Mouse (Mus musculus) duodenum, adult 2 months (tissue): ENCODE measurements around the gene Tmem95. TPM values are rescaled to one million over a fixed set of nuclear protein-coding genes. Genes with fewer than 3 reads are reported as not detected.

Source experiments
- polyA plus RNA-seq: library from polyadenylated mRNA; depleted of rRNA; stranded (reverse); fragments of >200 nt; gene quantifications from 2 replicates; pipeline ENCODE4 v1.2.3, GENCODE M21; 2012; ENCODE audit warnings: low replicate concordance; rRNA removed

Tmem95 gene
- not detected in 2 replicates for polyA plus RNA-seq

GRCm38 (mm10) chr11:69877878-69878277, at the start of gene Tmem95:
Tmem95 (minus strand) TSS chr11:69878018.

GRCm38 (mm10) chr11:69921114-69922011, 43.5 kb upstream of the Tmem95 start, which contains the start of gene Eif5a:
Eif5a (minus strand) TSS chr11:69921958.

GRCm38 (mm10) chr11:69913554-69914371, 35.9 kb upstream of the Tmem95 start, which contains the start of gene Gps2:
Gps2 (plus strand) TSS chr11:69913888.

DNA sequence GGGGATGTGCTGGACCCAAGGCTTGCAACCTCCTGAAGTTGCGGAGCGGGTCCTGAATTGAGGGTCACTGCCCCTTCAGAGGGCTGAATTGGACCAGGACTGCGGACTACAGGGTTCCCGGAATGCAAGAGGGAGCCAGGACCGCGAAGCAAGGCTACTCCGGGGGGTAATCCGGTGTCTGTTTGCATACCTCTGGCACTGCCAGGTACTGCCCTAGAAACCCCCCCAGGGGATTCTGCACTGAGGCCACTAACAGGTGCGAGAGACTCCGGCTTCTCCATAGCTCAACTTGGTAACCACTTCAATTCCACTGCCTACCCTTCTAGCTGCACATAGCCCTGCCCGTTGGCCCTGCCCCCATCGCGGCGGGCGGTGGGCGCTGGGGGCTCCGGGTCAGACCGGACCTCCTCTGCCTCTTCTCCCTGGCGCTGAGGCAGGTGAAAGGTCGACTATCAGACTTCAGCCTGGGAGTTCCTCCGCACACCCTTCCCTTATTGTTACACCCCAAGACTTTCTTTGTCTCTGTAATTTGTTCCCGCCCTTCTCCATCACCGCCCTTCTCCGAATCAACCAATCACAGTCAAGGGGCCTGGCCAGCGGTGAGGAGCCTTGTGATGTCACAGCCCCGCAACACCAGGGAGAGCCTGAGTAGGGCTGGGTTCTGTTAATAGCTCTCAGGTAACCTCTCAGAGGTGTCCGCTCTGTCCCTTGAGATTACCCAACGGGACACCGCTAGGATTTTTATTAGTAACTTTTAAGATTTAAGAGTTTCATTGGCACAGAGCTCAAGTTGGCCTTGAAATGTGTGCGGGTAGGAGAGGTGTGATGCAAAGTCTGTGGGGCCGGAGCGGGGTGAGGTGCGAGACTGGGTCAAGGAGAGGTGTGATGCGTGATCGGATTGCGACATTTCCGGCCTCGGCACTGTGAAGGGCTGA, 22.9 kb upstream of the Tmem95 start, which contains the start of the genes 2810408A11Rik and Neurl4:
2810408A11Rik (minus strand) TSS at position 517 of the 935 bp plus-strand sequence.
Neurl4 (plus strand) TSS at position 602 of the 935 bp plus-strand sequence.

GRCm38 (mm10) chr11:69895291-69895690, 17.5 kb upstream of the Tmem95 start, which contains the start of gene Acap1:
Acap1 (minus strand) TSS chr11:69895539.

GRCm38 (mm10) chr11:69880853-69881603, 3.2 kb upstream of the Tmem95 start, which contains the start of gene Kctd11:
Kctd11 (minus strand) TSS chr11:69881406.

GRCm38 (mm10) chr11:69858113-69858998, 19.5 kb downstream of the Tmem95 start, which contains the start of gene Tnk1:
Tnk1 (minus strand) TSS chr11:69858730.

DNA sequence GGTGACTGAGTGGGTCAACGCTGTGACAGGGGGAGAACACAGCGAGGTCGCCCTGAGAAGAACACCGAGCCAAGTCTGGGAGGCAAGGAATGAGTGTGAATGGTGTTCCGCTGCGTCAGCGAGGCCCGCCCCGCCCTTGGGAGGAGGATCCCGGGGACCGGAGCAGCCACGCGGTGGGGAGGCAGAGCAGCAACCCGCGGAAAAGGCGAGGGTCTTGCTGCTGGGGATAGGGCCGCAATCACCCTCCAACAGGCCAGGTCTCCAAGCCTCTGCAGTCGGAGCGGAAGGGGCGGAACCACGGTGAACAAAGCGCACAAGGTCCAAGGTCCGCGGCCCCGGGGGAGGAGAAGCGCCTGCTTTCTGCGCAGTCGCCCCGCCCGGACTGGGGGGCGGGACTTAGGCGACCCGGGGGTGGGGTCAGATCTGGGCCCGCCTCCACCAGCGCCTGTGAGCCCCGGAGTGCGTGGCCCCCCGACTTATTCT, 31.6 kb downstream of the Tmem95 start, which contains the start of gene Plscr3:
Plscr3 (plus strand) TSS at position 179 of the 483 bp plus-strand sequence.

DNA sequence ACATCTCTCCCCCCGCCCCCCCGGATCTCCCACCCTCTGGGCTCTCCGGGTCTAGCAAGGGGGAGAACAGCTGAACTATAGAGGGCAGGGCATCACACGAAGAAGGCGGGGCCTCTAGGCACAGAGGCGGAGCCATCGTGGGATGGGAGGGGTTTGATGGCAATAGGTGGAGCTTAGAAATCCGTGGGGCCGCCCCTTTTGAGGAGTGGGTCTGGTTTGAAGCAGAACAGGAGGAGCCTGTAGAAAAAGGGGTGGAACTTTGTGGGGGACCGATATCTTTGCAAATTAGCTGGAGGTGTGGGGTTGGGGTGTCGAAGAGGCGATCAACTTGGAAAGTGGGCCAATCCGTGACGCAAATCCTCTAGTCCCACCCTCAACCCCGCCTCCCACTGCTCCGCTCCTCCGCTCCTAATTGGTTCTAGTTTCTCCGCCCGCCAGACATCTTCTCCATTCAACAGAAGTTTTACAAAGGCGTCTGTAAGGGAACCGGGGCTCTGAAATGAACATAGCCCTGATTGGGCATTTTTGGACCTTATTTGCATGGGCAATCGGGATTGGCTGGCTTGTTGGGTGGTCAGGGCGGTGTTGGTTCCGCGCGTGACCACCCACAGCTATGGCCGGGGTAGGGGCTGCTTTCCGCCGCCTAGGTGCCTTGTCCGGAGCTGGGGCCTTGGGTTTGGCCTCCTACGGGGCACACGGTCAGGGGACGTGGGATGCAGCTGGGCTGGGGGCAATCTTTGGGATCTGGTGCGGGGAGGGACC, 39.7 kb downstream of the Tmem95 start, which contains the start of gene Tmem256:
Tmem256 (plus strand) TSS at position 563 of the 762 bp plus-strand sequence.

GRCm38 (mm10) chr11:69837604-69837951, 40.2 kb downstream of the Tmem95 start, which contains the start of gene Nlgn2:
Nlgn2 (minus strand) TSS chr11:69837784.

Other genes starting within 250 kb of the Tmem95 start
- gene Fxr2, start 245.0 kb downstream of the Tmem95 start, polyA plus RNA-seq, result 37.9 and 40.8 TPM in 2 replicates
- 0.26 TPM in 1 of 2 replicates, not detected in the other for gene Sox15, start 222.7 kb downstream of the Tmem95 start, polyA plus RNA-seq
- 184 and 214 TPM in 2 replicates for gene Mpdu1, start 215.4 kb downstream of the Tmem95 start, polyA plus RNA-seq
- gene Cd68, start 211.9 kb downstream of the Tmem95 start, polyA plus RNA-seq, result 20.5 and 25.2 TPM in 2 replicates
- gene Eif4a1, start 205.6 kb downstream of the Tmem95 start, polyA plus RNA-seq, result 71.8 and 97.2 TPM in 2 replicates
- gene Senp3, start 195.9 kb downstream of the Tmem95 start, polyA plus RNA-seq, result 15.6 and 17.3 TPM in 2 replicates
- gene Tnfsf13, start 192.2 kb downstream of the Tmem95 start, polyA plus RNA-seq, result 11.1 and 13.6 TPM in 2 replicates
- 17.8 and 19.2 TPM in 2 replicates for gene Tnfsf12, start 182.2 kb downstream of the Tmem95 start, polyA plus RNA-seq
- 3.7 and 4.7 TPM in 2 replicates for gene Tnfsfm13, start 181.9 kb downstream of the Tmem95 start, polyA plus RNA-seq
- gene Polr2a, start 119.4 kb downstream of the Tmem95 start, polyA plus RNA-seq, result 22.0 and 29.9 TPM in 2 replicates
- gene Slc35g3, start 116.0 kb downstream of the Tmem95 start, polyA plus RNA-seq, result 0.13 TPM in 1 of 2 replicates, not detected in the other
- 7.0 and 19.2 TPM in 2 replicates for gene Zbtb4, start 112.1 kb downstream of the Tmem95 start, polyA plus RNA-seq
- 3.8 and 6.8 TPM in 2 replicates for gene Chrnb1, start 82.1 kb downstream of the Tmem95 start, polyA plus RNA-seq
- gene Fgf11, start 76.2 kb downstream of the Tmem95 start, polyA plus RNA-seq, result 2.7 and 6.1 TPM in 2 replicates
- gene Tmem102, start 72.4 kb downstream of the Tmem95 start, polyA plus RNA-seq, result 44.7 and 80.5 TPM in 2 replicates
- gene Gm39566, start 62.7 kb downstream of the Tmem95 start, polyA plus RNA-seq, result not detected in 2 replicates
- gene Spem2, start 59.6 kb downstream of the Tmem95 start, polyA plus RNA-seq, result not detected in 2 replicates
- 0.09 and 0.13 TPM in 2 replicates for gene Spem1, start 55.8 kb downstream of the Tmem95 start, polyA plus RNA-seq
- 6.9 and 15.5 TPM in 2 replicates for gene Nlgn2, start 40.2 kb downstream of the Tmem95 start, polyA plus RNA-seq
- 102 and 130 TPM in 2 replicates for gene Tmem256, start 39.5 kb downstream of the Tmem95 start, polyA plus RNA-seq
- gene Plscr3, start 31.6 kb downstream of the Tmem95 start, polyA plus RNA-seq, result 39.3 and 58.9 TPM in 2 replicates
- gene Tnk1, start 19.3 kb downstream of the Tmem95 start, polyA plus RNA-seq, result 34.8 and 47.5 TPM in 2 replicates
- gene Kctd11, start 3.4 kb upstream of the Tmem95 start, polyA plus RNA-seq, result 2.0 and 2.3 TPM in 2 replicates
- 7.4 and 13.8 TPM in 2 replicates for gene Acap1, start 17.5 kb upstream of the Tmem95 start, polyA plus RNA-seq
- 2.1 and 3.0 TPM in 2 replicates for gene 2810408A11Rik, start 23.0 kb upstream of the Tmem95 start, polyA plus RNA-seq
- gene Neurl4, start 23.1 kb upstream of the Tmem95 start, polyA plus RNA-seq, result 20.1 and 23.0 TPM in 2 replicates
- 106 and 110 TPM in 2 replicates for gene Gps2, start 35.9 kb upstream of the Tmem95 start, polyA plus RNA-seq
- gene Eif5a, start 43.9 kb upstream of the Tmem95 start, polyA plus RNA-seq, result 196 and 222 TPM in 2 replicates
- gene Ybx2, start 57.8 kb upstream of the Tmem95 start, polyA plus RNA-seq, result 10.8 and 28.6 TPM in 2 replicates
- gene Slc2a4, start 70.2 kb upstream of the Tmem95 start, polyA plus RNA-seq, result 15.5 and 23.7 TPM in 2 replicates
- 294 and 1,474 TPM in 2 replicates for gene Cldn7, start 86.8 kb upstream of the Tmem95 start, polyA plus RNA-seq
- gene Ctdnep1, start 103.1 kb upstream of the Tmem95 start, polyA plus RNA-seq, result 85.4 and 132 TPM in 2 replicates
- 38.1 and 39.2 TPM in 2 replicates for gene Elp5, start 104.5 kb upstream of the Tmem95 start, polyA plus RNA-seq
- 200 and 478 TPM in 2 replicates for gene Gabarap, start 113.1 kb upstream of the Tmem95 start, polyA plus RNA-seq
- 8.8 and 9.4 TPM in 2 replicates for gene Phf23, start 117.8 kb upstream of the Tmem95 start, polyA plus RNA-seq
- 5.5 and 7.4 TPM in 2 replicates for gene Dvl2, start 122.6 kb upstream of the Tmem95 start, polyA plus RNA-seq
- 124 and 125 TPM in 2 replicates for gene Acadvl, start 137.4 kb upstream of the Tmem95 start, polyA plus RNA-seq
- 5.2 and 5.7 TPM in 2 replicates for gene Dlg4, start 138.9 kb upstream of the Tmem95 start, polyA plus RNA-seq
- 0.49 TPM in 1 of 2 replicates, not detected in the other for gene Asgr1, start 176.1 kb upstream of the Tmem95 start, polyA plus RNA-seq
- gene Asgr2, start 214.6 kb upstream of the Tmem95 start, polyA plus RNA-seq, result 0.17 and 0.21 TPM in 2 replicates